Mouse (Mus musculus) ES-Bruce4 (cell line): ENCODE data around the gene Gpm6b.

Experiments
- CTCF ChIP-seq: IDR thresholded peaks from one replicate; pipeline ENCODE4 v1.8.1; 2011; ENCODE audit warnings: low read depth, low read length
- EP300 ChIP-seq: IDR thresholded peaks from 2 replicates; pipeline ENCODE4 v1.6.1; 2011; ENCODE audit warnings: low read depth, low read length; ENCODE audit not compliant: insufficient read depth
- POLR2A ChIP-seq: IDR thresholded peaks from one replicate; pipeline ENCODE4 v1.8.1; 2011; ENCODE audit warnings: low read length; ENCODE audit not compliant: insufficient read depth

DNA sequence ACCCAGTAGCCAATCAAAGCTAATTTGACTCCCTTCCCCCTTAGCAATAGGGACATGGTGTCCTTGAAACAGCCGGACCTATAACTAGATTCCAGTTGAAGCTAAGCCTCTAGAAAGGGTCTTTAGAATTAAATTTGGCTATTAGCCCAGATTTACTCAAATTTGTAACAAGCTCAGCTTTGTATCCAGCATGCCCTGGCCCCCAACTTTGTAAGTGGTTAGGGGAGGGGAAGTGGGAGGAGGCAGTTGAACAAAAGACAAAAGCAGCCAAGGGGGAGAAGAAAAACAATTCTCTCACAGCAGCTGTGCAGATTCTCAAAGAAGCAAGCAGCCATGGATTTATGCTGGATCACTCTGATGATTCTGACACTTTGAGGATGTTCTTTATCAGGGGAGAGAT is 32.8 kb downstream of the Gpm6b start:
- TF ChIP-seq CTCF = no peak
- no peak for TF ChIP-seq EP300
- TF ChIP-seq POLR2A = no peak
